Mouse (Mus musculus): Measurements from ENCODE around the gene Gm13023.
"Not testable (repeated sequence)": the region's sequence is repeated elsewhere in the genome, so short reads cannot be mapped to it uniquely, and the experiment has no call there.

Gene Gm13023

DNA sequence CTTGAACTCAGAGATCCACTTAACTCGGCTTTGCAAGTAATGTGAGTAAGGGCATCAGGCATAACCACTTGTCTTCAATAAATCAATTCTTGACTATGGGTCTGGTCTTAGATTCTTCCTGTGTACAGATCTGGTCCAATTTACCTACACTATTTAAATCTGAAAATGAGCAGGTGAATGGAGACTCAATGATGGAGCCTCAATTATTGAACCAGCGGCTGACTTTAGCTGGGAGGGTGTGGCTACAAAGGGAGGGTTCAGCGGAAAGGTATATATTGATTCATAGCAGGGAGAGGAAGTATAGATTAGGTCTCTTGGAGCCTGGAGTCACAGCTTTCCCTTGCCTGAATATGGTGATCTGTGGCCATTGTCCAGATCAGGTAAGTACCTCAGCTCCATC is at the start of gene Gm13023:
Gm13023 (plus strand) TSS at position 301 of the 400 bp plus-strand sequence.
- not testable (repeated sequence) for DNase-seq (ENCODE audit: low spot score)

DNA sequence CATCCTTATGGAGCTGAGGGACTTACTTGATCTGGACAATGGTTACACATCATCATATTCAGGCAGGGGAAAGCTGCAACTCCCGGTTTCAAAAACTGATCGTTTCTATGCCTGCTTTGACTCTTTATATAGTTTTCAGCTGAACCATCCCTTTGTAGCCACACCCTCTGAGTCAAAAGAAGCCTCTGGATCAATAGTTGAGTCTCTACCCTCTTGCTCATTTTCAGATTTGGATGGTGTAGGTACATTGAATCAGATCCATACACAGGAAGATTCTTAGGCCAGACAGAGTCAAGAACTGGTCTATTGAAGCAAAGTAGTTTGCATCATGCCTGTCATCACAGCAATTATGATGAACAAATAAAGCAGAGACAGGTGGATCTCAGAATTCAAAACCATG is 26.8 kb downstream of the Gm13023 start, which contains the start of gene Gm13084:
Gm13084 (minus strand) TSS at position 101 of the 400 bp plus-strand sequence.
- no peak for DNase-seq (ENCODE audit: low spot score)
